Mouse (Mus musculus): ENCODE results near the gene Miga1. TPM values are rescaled to one million over a fixed set of nuclear protein-coding genes. Genes with fewer than 3 reads are reported as not detected.

The Miga1 gene
- polyA plus RNA-seq, 1 experiment = 10.1 TPM

DNA sequence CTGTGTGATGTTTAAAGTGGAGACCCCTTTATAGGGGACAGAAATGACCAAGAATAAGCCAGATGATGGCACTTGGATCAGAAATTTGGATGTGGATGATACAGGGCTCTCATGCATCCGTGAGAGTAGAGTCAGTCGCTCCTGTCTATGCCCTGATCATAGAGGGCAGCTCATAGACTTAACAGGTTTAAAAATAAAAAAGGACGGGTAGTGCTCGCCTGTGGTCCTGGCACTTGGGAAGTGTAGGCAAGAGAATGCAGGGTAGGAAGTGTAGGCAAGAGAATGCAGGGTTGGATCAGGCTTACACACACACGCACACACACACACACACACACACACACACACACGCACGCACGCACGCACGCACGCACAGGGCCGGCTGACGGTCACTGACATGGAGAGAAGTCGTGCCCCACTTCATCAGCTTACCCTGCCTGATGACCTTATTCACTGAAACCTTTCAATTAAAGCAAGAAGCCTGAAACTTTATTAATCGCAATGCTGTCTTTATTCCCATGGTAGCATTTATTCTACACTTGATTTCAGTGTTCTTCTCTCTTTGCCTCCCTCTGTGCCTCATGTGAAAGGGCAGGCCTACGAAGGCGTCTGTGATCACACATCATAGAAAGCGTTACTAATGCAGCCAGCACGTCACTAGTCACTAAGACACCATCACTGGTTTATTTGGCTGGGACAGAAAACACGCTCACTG, 67.1 kb downstream of the Miga1 start:
- 89% methylated on average over 20 of the region's 20 CpGs for WGBS
- TF ChIP-seq POLR2A (IDR thresholded peaks at IDR 0.05; ENCODE audit: low read depth, low read length) (no peak), CTCF (conservative IDR thresholded peaks at IDR 0.05; ENCODE audit: insufficient read depth, insufficient read length, low read depth, low read length) (no peak)

DNA sequence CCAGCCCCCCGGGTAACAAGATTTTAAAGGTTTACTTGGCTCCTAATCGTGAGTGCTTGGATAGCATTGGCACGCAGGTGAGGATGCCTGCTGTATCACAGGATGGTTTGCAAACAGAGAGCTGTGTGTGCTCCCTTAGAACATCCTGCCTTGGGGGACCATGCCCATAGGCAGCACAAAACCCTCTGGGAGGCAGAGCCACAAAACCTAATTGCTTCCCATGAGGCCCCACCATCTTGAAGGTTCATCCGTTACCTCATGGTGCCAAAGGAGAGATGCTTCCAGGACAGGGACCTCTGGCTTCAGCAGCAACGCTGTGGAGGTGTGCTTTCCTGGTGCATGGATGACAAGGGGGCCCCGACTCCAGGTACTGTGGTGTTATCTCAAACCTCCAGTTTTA, 68.3 kb downstream of the Miga1 start:
- Histone ChIP-seq H3K27me3 (replicated peaks; ENCODE audit: control insufficient read depth, insufficient read depth, low read length) (no peaks in the 10 kb centered on the region), H3K36me3 (ENCODE audit: control insufficient read depth, insufficient read depth, low read length) (no peaks in the 10 kb centered on the region), H3K27ac (ENCODE audit: insufficient read depth, low read depth, low read length) (no peak overlapping the region), H3K4me3 (ENCODE audit: insufficient read depth, low read depth, low read length) (no peak overlapping the region), H3K4me1 (ENCODE audit: control insufficient read depth, insufficient read depth, low read length) (no peaks in the 10 kb centered on the region)
- 87% methylated on average over 6 of the region's 6 CpGs for WGBS
- TF ChIP-seq POLR2A (IDR thresholded peaks at IDR 0.05; ENCODE audit: low read depth, low read length) (no peak), CTCF (conservative IDR thresholded peaks at IDR 0.05; ENCODE audit: insufficient read depth, insufficient read length, low read depth, low read length) (no peak)
- DNase-seq = no peak

More for the DNA sequence above, 67.1 kb downstream of the Miga1 start:
- Histone ChIP-seq H3K36me3 (ENCODE audit: control insufficient read depth, insufficient read depth, low read length) (no peaks in the 10 kb centered on the region), H3K4me1 (ENCODE audit: control insufficient read depth, insufficient read depth, low read length) (no peaks in the 10 kb centered on the region), H3K27me3 (replicated peaks; ENCODE audit: control insufficient read depth, insufficient read depth, low read length) (no peaks in the 10 kb centered on the region), H3K27ac (ENCODE audit: insufficient read depth, low read depth, low read length) (no peak overlapping the region), H3K4me3 (ENCODE audit: insufficient read depth, low read depth, low read length) (no peak overlapping the region)
- DNase-seq = no peak

DNA sequence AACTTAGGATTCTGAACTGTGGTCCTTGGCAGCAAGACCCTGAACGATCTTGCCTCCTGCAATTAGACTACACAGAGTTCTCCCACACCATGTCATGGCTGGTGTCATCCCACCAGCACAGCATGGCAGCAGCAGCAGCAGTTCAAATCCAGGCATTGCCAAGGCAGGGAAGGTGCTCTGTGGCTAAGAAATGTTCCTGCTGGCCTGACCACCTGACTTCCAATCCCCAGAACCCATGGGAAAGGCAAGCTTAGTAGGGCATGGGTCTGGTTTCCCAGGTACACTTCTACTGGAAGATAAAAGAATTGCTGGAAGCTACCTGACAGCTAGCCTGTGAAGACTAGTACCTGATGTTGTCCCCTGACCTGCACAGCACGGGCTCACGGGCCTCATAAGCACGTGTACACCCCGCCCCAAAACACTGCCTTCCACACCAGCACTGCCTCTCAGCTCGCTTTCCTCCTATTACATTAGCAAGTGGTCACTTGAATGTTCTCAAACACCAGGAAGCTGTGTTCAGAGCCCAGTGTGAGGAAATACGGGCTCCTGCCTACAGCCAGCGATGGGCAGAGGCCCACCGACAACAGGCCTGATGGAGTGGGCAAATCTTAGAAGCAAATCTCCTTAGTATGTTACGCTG, 69.0 kb downstream of the Miga1 start:
- 93% methylated on average over 10 of the region's 10 CpGs for WGBS
- Histone ChIP-seq H3K27me3 (replicated peaks; ENCODE audit: control insufficient read depth, insufficient read depth, low read length) (no peaks in the 10 kb centered on the region), H3K27ac (ENCODE audit: insufficient read depth, low read depth, low read length) (no peak overlapping the region), H3K4me3 (ENCODE audit: insufficient read depth, low read depth, low read length) (no peak overlapping the region), H3K4me1 (ENCODE audit: control insufficient read depth, insufficient read depth, low read length) (no peaks in the 10 kb centered on the region), H3K36me3 (ENCODE audit: control insufficient read depth, insufficient read depth, low read length) (no peaks in the 10 kb centered on the region)
- no peak for DNase-seq
- no peak for TF ChIP-seq POLR2A (IDR thresholded peaks at IDR 0.05; ENCODE audit: low read depth, low read length)
- TF ChIP-seq CTCF (conservative IDR thresholded peaks at IDR 0.05; ENCODE audit: insufficient read depth, insufficient read length, low read depth, low read length) = no peak

DNA sequence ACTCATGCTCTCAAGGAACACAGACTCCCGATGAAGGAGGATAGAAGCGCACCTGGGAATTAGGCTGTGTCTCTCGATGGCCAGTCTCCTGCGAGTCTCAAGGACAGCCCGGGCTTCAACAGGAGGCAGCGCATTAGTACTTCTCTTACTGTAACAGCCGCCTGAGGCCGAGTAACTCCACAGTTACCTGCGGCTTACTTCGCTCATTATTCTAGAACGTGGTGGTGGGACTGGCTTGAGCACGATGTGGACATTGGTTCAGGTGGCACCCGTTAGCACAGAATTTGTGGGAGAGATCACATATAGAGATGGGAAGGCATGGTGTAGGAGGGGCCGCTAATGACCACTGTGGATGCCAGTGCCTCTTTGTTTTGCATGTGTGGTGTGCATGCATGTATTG, 72.1 kb downstream of the Miga1 start:
- no peak for TF ChIP-seq CTCF (conservative IDR thresholded peaks at IDR 0.05; ENCODE audit: insufficient read depth, insufficient read length, low read depth, low read length)
- TF ChIP-seq POLR2A (IDR thresholded peaks at IDR 0.05; ENCODE audit: low read depth, low read length) = no peak
- Histone ChIP-seq H3K36me3 (ENCODE audit: control insufficient read depth, insufficient read depth, low read length) (no peaks in the 10 kb centered on the region), H3K27me3 (replicated peaks; ENCODE audit: control insufficient read depth, insufficient read depth, low read length) (no peaks in the 10 kb centered on the region), H3K4me1 (ENCODE audit: control insufficient read depth, insufficient read depth, low read length) (no peaks in the 10 kb centered on the region), H3K27ac (ENCODE audit: insufficient read depth, low read depth, low read length) (no peak overlapping the region), H3K4me3 (ENCODE audit: insufficient read depth, low read depth, low read length) (no peak overlapping the region)
- no peak for DNase-seq
- WGBS = 94% methylated on average over 14 of the region's 14 CpGs

DNA sequence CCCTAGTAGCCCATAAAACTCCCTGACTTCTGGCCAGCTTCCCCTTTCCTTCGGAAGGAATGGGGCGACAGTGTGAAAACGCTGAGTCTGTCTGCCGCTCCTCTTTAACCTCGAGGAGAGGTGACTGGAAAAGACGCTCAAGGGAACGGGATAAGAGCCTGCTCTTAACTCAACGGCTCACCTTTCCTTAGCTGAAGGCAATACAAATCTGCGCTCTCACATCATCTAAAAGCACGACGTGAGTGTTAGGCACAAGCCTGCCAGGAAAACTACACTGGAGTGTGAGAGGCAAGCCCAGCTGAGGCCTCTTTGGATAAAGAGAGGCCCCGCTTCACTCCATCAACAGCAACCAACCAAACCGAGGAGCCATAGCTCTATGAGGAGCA, 74.2 kb downstream of the Miga1 start, which contains the start of gene Nexn:
Gene Nexn, minus strand, starts transcription at position 315 of the 386 bp plus-strand sequence.
- Histone ChIP-seq H3K27me3 (replicated peaks; ENCODE audit: control insufficient read depth, insufficient read depth, low read length) (no peaks in the 10 kb centered on the region), H3K27ac (ENCODE audit: insufficient read depth, low read depth, low read length) (peak within 1 kb of the TSS; percentile 8), H3K36me3 (ENCODE audit: control insufficient read depth, insufficient read depth, low read length) (no peaks in the 10 kb centered on the region), H3K4me1 (ENCODE audit: control insufficient read depth, insufficient read depth, low read length) (no peaks in the 10 kb centered on the region), H3K4me3 (ENCODE audit: insufficient read depth, low read depth, low read length) (peak within 1 kb of the TSS; percentile 48)
- TF ChIP-seq POLR2A (IDR thresholded peaks at IDR 0.05; ENCODE audit: low read depth, low read length) (no peak), CTCF (conservative IDR thresholded peaks at IDR 0.05; ENCODE audit: insufficient read depth, insufficient read length, low read depth, low read length) (no peak)
- no peak for DNase-seq
- WGBS = 14% methylated on average over 13 of the region's 13 CpGs

DNA sequence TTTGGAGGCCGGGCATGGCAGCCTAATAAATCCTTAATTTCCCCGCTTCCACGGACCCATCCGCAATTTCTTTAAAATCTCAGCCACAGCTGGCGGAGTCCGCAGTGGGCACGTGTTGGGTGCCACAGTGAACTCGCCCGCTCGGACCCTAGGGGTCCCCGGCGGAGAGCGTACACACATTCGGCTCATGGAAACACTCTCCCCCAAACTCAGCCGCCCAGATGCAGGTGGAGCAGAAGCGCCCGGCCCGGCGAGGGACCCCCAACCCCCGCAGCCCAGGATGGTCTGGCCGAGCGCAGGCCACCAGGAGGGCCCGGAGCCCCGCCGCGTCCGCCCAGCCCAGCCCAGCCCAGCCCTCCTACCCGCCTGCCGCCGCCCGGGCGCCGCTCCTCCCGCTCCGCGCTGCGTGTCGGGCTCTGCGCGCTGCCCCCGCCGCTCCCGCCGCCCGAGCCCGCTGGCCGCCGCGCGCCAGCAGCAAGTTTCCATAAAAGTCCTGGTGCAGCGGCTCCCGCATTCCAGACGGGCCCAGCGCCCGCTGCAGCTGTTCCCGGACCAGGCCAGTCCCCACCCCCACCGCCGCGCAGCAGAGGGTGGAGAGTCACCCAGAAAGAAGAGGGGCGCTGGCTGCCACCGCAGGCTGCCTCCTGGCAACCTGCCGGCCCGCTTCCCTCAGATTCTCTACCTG, 74.7 kb downstream of the Miga1 start:
- Histone ChIP-seq H3K4me3 (ENCODE audit: insufficient read depth, low read depth, low read length) (peak overlapping the region; percentile 48), H3K36me3 (ENCODE audit: control insufficient read depth, insufficient read depth, low read length) (no peaks in the 10 kb centered on the region), H3K27me3 (replicated peaks; ENCODE audit: control insufficient read depth, insufficient read depth, low read length) (no peaks in the 10 kb centered on the region), H3K27ac (ENCODE audit: insufficient read depth, low read depth, low read length) (peak overlapping the region; percentile 8), H3K4me1 (ENCODE audit: control insufficient read depth, insufficient read depth, low read length) (no peaks in the 10 kb centered on the region)
- 3% methylated on average over 63 of the region's 63 CpGs for WGBS
- DNase-seq = peak; percentile 80
- TF ChIP-seq POLR2A (IDR thresholded peaks at IDR 0.05; ENCODE audit: low read depth, low read length) (no peak), CTCF (conservative IDR thresholded peaks at IDR 0.05; ENCODE audit: insufficient read depth, insufficient read length, low read depth, low read length) (no peak)

DNA sequence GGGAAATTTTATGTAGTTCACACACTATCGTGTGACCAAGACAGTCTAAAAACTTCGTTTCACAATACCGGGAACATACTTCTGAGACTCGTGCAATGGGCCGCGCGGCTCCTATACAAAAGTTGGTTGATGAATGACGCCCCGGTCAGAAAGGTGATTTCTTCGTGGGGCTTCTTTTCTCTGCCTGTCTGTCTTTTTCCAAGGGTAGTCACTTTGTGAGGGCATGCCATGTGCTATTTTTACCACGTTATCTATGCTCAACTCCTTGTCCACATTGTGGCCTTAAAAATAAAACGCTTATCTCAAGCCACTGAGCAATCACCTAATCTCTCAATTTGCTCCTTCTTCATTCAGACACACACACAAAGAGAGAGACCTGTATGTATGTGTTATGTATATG, 75.4 kb downstream of the Miga1 start:
- no peak overlapping the region for H3K4me3 ChIP-seq (ENCODE audit: insufficient read depth, low read depth, low read length)
- no peaks in the 10 kb centered on the region for H3K36me3 ChIP-seq (ENCODE audit: control insufficient read depth, insufficient read depth, low read length)
- H3K27ac ChIP-seq (ENCODE audit: insufficient read depth, low read depth, low read length) = no peak overlapping the region
- TF ChIP-seq POLR2A (IDR thresholded peaks at IDR 0.05; ENCODE audit: low read depth, low read length) = no peak
- TF ChIP-seq CTCF (conservative IDR thresholded peaks at IDR 0.05; ENCODE audit: insufficient read depth, insufficient read length, low read depth, low read length) = no peak
- H3K4me1 ChIP-seq (ENCODE audit: control insufficient read depth, insufficient read depth, low read length) = no peaks in the 10 kb centered on the region
- H3K27me3 ChIP-seq (replicated peaks; ENCODE audit: control insufficient read depth, insufficient read depth, low read length) = no peaks in the 10 kb centered on the region
- 78% methylated on average over 12 of the region's 12 CpGs for WGBS
- no peak for DNase-seq
